Mouse (Mus musculus) lung, postnatal 36 days (tissue): ENCODE measurements around the gene Fndc4.

Experiments used
- DNase-seq: peaks from one replicate; pipeline ENCODE4 v3.0.0; 2022; ENCODE audit warnings: mixed read lengths

Fndc4 gene

DNA sequence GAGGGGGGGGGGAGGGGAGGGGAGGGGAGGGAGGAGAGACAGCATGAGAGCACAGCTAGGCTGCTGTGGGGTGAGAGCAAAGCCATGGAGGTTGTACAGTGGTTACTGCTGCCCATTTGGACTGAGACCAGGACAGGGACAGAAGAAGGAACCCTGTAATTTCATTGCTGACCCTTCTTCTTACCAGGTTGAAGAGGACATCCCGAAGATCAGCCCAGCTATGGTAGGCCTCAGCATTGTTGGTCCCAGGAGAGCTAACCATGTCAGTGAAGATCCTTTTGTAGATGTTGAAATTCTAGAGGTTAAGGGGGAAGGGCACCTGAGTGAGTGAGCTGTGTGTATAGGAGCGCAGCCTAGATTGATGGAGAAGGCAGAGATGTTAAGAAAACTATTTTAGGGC lies 40.5 kb downstream of the Fndc4 start:
- DNase-seq = no peak

- no peak for DNase-seq
Observed at GRCm38 (mm10) chr5:31254901-31255300, 41.0 kb downstream of the Fndc4 start.

DNA sequence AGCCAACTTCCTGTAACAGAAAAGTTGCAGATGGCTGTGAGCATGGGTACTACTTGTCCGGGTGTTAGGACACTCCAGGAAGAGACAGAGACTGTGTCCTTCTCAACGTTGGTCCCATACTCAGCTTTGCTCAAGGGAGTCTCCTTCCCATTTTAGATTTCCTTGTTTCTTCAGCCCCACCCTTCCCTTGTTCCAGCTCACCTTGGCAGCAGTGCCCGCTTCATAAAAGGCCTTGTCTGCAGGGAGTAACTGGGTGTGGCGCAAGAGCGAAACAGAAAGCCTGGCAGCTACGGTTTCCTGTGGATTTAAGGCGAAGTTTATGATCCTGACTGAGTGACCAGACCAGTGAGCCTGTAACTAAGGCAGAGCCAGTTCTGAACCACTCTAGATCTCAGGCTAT lies 41.4 kb downstream of the Fndc4 start:
- peak; percentile 91 for DNase-seq

DNA sequence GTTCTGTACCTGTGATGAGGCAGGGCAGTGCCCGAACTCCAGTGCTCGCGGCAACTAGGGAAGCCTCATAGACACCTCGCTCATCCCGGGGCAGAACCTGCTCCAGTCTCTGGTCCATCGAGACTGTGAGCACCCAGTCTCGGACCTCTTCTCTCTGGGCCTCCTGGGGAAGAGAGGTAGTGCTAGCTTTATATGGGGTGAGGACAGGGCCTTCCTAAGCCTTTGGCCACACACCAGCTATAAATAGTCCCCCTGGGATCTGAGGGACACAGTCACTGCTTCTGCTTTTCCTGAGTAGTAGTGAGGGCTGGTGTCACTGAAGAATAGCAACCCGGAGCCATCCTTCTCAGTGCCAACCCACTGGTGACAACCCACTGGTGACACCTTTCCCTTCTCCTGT lies 42.1 kb downstream of the Fndc4 start:
- no peak for DNase-seq

- no peak for DNase-seq
Observed at GRCm38 (mm10) chr5:31252795-31253545, 42.9 kb downstream of the Fndc4 start.

- no peak for DNase-seq
Observed at GRCm38 (mm10) chr5:31252151-31252550, 43.7 kb downstream of the Fndc4 start.

DNA sequence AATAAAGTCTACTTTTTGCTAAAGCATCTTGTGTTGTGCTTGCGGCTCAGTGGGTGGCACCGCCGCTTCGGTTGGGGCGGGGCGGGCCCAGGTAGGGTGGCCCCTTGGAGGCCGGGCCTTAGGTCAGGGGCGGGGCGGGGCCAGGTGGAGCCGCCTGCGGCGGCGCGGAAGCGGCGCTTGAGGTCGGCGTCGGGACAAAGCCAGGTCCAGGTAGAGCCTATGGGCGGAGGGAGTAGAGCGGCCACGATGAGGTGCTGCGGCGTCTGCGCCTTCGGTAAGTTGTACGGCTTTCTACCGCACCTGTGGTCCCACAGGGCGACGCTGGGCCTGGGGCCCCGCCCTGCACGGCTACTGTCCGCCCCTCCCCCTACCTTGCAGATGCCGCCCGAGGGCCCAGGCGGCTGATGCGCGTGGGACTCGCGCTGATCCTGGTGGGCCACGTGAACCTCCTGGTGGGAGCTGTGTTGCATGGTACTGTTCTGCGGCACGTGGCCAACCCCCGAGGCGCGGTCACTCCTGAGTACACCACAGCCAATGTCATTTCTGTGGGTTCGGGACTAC lies 44.3 kb downstream of the Fndc4 start, which contains the start of gene Krtcap3:
Krtcap3 (plus strand) TSS at position 151 of the 561 bp plus-strand sequence.
- peak; percentile 76 for DNase-seq

GRCm38 (mm10) chr5:31250716-31251115 lies 45.2 kb downstream of the Fndc4 start:
- DNase-seq = no peak
